Mouse (Mus musculus): ENCODE measurements around the gene Fgfr2.

Gene Fgfr2

GRCm38 (mm10) chr7:132273741-132274513 lies 849.2 kb downstream of the Fgfr2 start:
- no peak for DNase-seq (ENCODE audit: low read depth, low spot score)

GRCm38 (mm10) chr7:132272984-132273383 lies 850.2 kb downstream of the Fgfr2 start:
- DNase-seq (ENCODE audit: low read depth, low spot score) = no peak

GRCm38 (mm10) chr7:132270364-132270763 lies 852.8 kb downstream of the Fgfr2 start:
- no peak for DNase-seq (ENCODE audit: low read depth, low spot score)

- DNase-seq (ENCODE audit: low read depth, low spot score) = no peak
Measured at GRCm38 (mm10) chr7:132269661-132270060, 853.5 kb downstream of the Fgfr2 start.

- DNase-seq (ENCODE audit: low read depth, low spot score) = no peak
Measured at GRCm38 (mm10) chr7:132267721-132268498, 855.2 kb downstream of the Fgfr2 start.

GRCm38 (mm10) chr7:132264763-132265162 lies 858.4 kb downstream of the Fgfr2 start:
- DNase-seq (ENCODE audit: low read depth, low spot score) = no peak

GRCm38 (mm10) chr7:132263186-132263585 lies 860.0 kb downstream of the Fgfr2 start:
- no peak for DNase-seq (ENCODE audit: low read depth, low spot score)

GRCm38 (mm10) chr7:132262696-132263095 lies 860.5 kb downstream of the Fgfr2 start:
- no peak for DNase-seq (ENCODE audit: low read depth, low spot score)

GRCm38 (mm10) chr7:132261885-132262284 lies 861.3 kb downstream of the Fgfr2 start:
- no peak for DNase-seq (ENCODE audit: low read depth, low spot score)

- no peak for DNase-seq (ENCODE audit: low read depth, low spot score)
Measured at GRCm38 (mm10) chr7:132260632-132261031, 862.5 kb downstream of the Fgfr2 start.

GRCm38 (mm10) chr7:132258817-132259216 lies 864.3 kb downstream of the Fgfr2 start:
- no peak for DNase-seq (ENCODE audit: low read depth, low spot score)

- no peak for DNase-seq (ENCODE audit: low read depth, low spot score)
Measured at GRCm38 (mm10) chr7:132258216-132258615, 864.9 kb downstream of the Fgfr2 start.

GRCm38 (mm10) chr7:132253513-132253912 lies 869.6 kb downstream of the Fgfr2 start:
- no peak for DNase-seq (ENCODE audit: low read depth, low spot score)

- no peak for DNase-seq (ENCODE audit: low read depth, low spot score)
Measured at GRCm38 (mm10) chr7:132253078-132253477, 870.1 kb downstream of the Fgfr2 start.

GRCm38 (mm10) chr7:132249563-132250119 lies 873.5 kb downstream of the Fgfr2 start:
- DNase-seq (ENCODE audit: low read depth, low spot score) = no peak

- DNase-seq (ENCODE audit: low read depth, low spot score) = no peak
Measured at GRCm38 (mm10) chr7:132247567-132247966, 875.6 kb downstream of the Fgfr2 start.

- no peak for DNase-seq (ENCODE audit: low read depth, low spot score)
Measured at GRCm38 (mm10) chr7:132247091-132247490, 876.1 kb downstream of the Fgfr2 start.

- DNase-seq (ENCODE audit: low read depth, low spot score) = no peak
Measured at GRCm38 (mm10) chr7:132245730-132246129, 877.4 kb downstream of the Fgfr2 start.

- DNase-seq (ENCODE audit: low read depth, low spot score) = no peak
Measured at GRCm38 (mm10) chr7:132244637-132245036, 878.5 kb downstream of the Fgfr2 start.

GRCm38 (mm10) chr7:132243225-132243624 lies 879.9 kb downstream of the Fgfr2 start:
- DNase-seq (ENCODE audit: low read depth, low spot score) = no peak

- peak; percentile 6 for DNase-seq (ENCODE audit: low read depth, low spot score)
Measured at GRCm38 (mm10) chr7:132242617-132243141, 880.5 kb downstream of the Fgfr2 start.

- DNase-seq (ENCODE audit: low read depth, low spot score) = no peak
Measured at GRCm38 (mm10) chr7:132238921-132239320, 884.2 kb downstream of the Fgfr2 start.
